Mouse (Mus musculus): Measurements from ENCODE around the gene Atp1b1. TPM values are rescaled to one million over a fixed set of nuclear protein-coding genes. Genes with fewer than 3 reads are reported as not detected.

Atp1b1 gene
- polyA plus RNA-seq, 1 experiment from 2014 or later, result 14.3 TPM

Other genes starting within 250 kb of the Atp1b1 start
- 13.2 and 14.4 TPM in 2 replicates for gene Slc19a2, start 209.3 kb downstream of the Atp1b1 start, polyA plus RNA-seq (2014; fragmentation: Nextera tagmentation; extraction: Ambion mirVana)
- gene Ccdc181, start 182.8 kb downstream of the Atp1b1 start, polyA plus RNA-seq (2014; fragmentation: Nextera tagmentation; extraction: Ambion mirVana), result 18.4 and 18.5 TPM in 2 replicates
- 34.7 and 40.5 TPM in 2 replicates for gene Nme7, start 154.2 kb downstream of the Atp1b1 start, polyA plus RNA-seq (2014; fragmentation: Nextera tagmentation; extraction: Ambion mirVana)
- gene Blzf1, start 150.9 kb downstream of the Atp1b1 start, polyA plus RNA-seq (2014; fragmentation: Nextera tagmentation; extraction: Ambion mirVana), result 24.4 and 26.9 TPM in 2 replicates

Measured in forebrain, embryonic 11.5 days (tissue).